Mouse (Mus musculus) liver, adult 2 months (tissue): ENCODE results near the gene Clec16a.

Experiments
- CTCF ChIP-seq: fragments of 200-500 bp; IDR thresholded peaks from 2 replicates; pipeline ENCODE4 v1.5.1; 2011; ENCODE audit warnings: low read depth, low read length, control low read depth
- POLR2A ChIP-seq: fragments of 200-500 bp; IDR thresholded peaks from 2 replicates; pipeline ENCODE4 v1.6.1; 2011; ENCODE audit warnings: low read length, control low read depth; ENCODE audit not compliant: insufficient read depth; ENCODE audit errors: extremely low read depth

DNA sequence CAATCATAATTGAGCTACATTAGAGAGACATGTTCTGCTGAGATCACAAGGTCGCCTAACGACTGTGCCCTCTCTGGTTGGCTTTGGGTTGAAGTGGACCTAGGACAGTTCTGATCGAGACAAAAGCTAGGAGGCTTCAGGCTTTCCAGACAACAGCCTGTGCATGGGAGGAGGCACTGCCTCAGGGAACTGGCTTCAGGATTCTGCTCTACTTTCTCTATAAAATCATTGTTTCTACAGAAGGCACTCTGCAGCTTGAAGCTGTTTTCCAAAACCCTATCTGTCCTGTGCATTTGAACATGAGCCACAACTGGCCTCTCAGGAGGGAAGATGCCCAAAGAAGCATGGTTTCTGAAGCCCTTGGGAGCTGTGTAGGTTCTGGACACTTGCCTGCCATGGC is 107.8 kb downstream of the Clec16a start:
- TF ChIP-seq CTCF = no peak
- no peak for TF ChIP-seq POLR2A
